Mouse (Mus musculus) kidney, embryonic 16.5 days (tissue): ENCODE results near the gene Dhx58. TPM values are rescaled to one million over a fixed set of nuclear protein-coding genes. Genes with fewer than 3 reads are reported as not detected.

ENCODE experiments used
- ATAC-seq: fragments of 200-750 bp; cut with Nextera tagmentation; 2 replicates; pipeline ENCODE4 v1.8.0; 2017; ENCODE audit warnings: moderate TSS enrichment; ENCODE audit not compliant: low FRiP score, low TSS enrichment
- H3K27ac ChIP-seq: fragments of 300-500 bp; sonication (generic); 2 replicates; pipeline ENCODE4 v1.5.1; 2014; ENCODE audit warnings: low read length
- H3K27me3 ChIP-seq: fragments of 300-500 bp; sonication (generic); 2 replicates; pipeline ENCODE4 v1.6.1; 2014; ENCODE audit warnings: low read length, control low read depth, mixed read lengths; ENCODE audit not compliant: insufficient read depth
- H3K36me3 ChIP-seq: fragments of 300-500 bp; sonication (generic); 2 replicates; pipeline ENCODE4 v1.6.1; 2014; ENCODE audit warnings: low read length, control low read depth, mixed read lengths; ENCODE audit not compliant: insufficient read depth
- H3K4me1 ChIP-seq: fragments of 300-500 bp; sonication (generic); 2 replicates; pipeline ENCODE4 v1.6.1; 2014; ENCODE audit warnings: low read length, control low read depth, mixed read lengths; ENCODE audit not compliant: insufficient read depth
- H3K4me2 ChIP-seq: fragments of 300-500 bp; sonication (generic); replicated peaks from 2 replicates; pipeline ENCODE4 v1.6.1; 2014; ENCODE audit warnings: low read depth, low read length
- H3K4me3 ChIP-seq: fragments of 300-500 bp; sonication (generic); 2 replicates; pipeline ENCODE4 v1.5.1; 2014; ENCODE audit warnings: mild to moderate bottlenecking, low read length
- H3K9ac ChIP-seq: fragments of 300-500 bp; sonication (generic); replicated peaks from 2 replicates; pipeline ENCODE4 v1.6.1; 2014; ENCODE audit warnings: low read length
- H3K9me3 ChIP-seq: fragments of 300-500 bp; sonication (generic); 2 replicates; pipeline ENCODE4 v1.6.1; 2016; ENCODE audit warnings: low read length, control low read depth
- WGBS: fragments of 180-500 bp; shearing (Covaris S2); extraction: QIAGEN DNeasy Blood & Tissue Kit; methylation state at CpG from one replicate; pipeline ENCODE4 v1.1.7; 2014; 5-methylcytosine and 5-hydroxymethylcytosine counted together
- polyA plus RNA-seq: library from polyadenylated mRNA; unstranded; fragments of >200 nt; fragmentation: Nextera tagmentation; extraction: Ambion mirVana; gene quantifications from 2 replicates; pipeline ENCODE4 v1.2.1, GENCODE M21; 2015

Dhx58 gene
- polyA plus RNA-seq, 1 experiment from 2014 or later: 3.2 TPM

DNA sequence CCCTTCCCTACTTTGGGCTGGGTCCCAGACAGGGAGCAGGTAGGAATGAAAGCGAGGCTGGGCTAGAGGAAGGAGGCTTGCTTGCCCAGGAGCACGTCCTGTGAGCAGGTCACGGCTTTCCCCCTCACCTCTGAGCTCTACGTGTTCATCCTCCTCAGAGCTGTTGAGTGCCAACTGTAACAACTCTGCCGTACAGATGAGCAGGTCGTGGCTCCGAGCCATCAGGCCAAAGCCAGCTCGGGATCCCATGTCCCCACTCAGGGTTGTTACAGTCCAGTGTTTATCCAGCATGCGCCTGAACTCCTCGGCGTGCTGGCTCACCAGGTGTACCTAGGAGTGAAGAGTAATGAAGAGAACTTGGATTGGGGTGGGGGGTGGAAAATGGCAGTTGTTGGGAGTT is 705 bp downstream of the Dhx58 start:
- H3K36me3 ChIP-seq: peaks cover 29% of the 10 kb centered on the region
- H3K27me3 ChIP-seq: no peaks in the 10 kb centered on the region
- no peak overlapping the region for H3K4me3 ChIP-seq
- 70% methylated on average over 11 of the region's 11 CpGs for WGBS
- no peak for ATAC-seq
- no peaks in the 10 kb centered on the region for H3K9me3 ChIP-seq
- no peak overlapping the region for H3K9ac ChIP-seq
- no peak overlapping the region for H3K4me2 ChIP-seq
- no peak overlapping the region for H3K27ac ChIP-seq
- 0 out of 2 replicates have a peak, but pooled peaks cover 3% of the 10 kb centered on the region for H3K4me1 ChIP-seq

DNA sequence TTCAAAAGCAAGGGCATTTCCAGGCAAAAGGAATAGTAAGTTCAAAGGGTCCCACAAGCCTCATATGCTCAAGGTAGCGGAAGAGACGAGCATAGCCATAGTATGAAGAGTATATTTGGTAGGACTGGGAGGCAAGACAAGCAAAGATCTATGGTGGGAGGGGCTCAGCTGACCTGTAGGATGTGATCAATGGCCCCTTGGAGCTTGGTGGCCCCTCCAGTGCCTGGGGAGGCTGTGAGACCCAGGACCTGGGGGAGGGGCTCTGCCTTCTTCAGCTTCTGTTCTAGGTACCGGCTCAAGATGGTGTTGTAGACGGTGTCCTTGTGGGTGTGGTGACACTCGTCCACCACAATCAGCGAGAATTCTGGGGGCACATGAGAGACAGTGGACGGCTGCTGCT is 1.2 kb downstream of the Dhx58 start:
- H3K4me1 ChIP-seq: 0 out of 2 replicates have a peak, but pooled peaks cover 3% of the 10 kb centered on the region
- no peaks in the 10 kb centered on the region for H3K9me3 ChIP-seq
- 41% methylated on average over 7 of the region's 7 CpGs for WGBS
- peak overlapping the region; percentile 45 for H3K4me2 ChIP-seq
- H3K36me3 ChIP-seq: peaks cover 24% of the 10 kb centered on the region
- no peak overlapping the region for H3K27ac ChIP-seq
- 0 out of 2 replicates have a peak overlapping the region, but pooled peaks have one; percentile 5 for H3K4me3 ChIP-seq
- no peak overlapping the region for H3K9ac ChIP-seq
- H3K27me3 ChIP-seq: no peaks in the 10 kb centered on the region
- ATAC-seq: no peak

DNA sequence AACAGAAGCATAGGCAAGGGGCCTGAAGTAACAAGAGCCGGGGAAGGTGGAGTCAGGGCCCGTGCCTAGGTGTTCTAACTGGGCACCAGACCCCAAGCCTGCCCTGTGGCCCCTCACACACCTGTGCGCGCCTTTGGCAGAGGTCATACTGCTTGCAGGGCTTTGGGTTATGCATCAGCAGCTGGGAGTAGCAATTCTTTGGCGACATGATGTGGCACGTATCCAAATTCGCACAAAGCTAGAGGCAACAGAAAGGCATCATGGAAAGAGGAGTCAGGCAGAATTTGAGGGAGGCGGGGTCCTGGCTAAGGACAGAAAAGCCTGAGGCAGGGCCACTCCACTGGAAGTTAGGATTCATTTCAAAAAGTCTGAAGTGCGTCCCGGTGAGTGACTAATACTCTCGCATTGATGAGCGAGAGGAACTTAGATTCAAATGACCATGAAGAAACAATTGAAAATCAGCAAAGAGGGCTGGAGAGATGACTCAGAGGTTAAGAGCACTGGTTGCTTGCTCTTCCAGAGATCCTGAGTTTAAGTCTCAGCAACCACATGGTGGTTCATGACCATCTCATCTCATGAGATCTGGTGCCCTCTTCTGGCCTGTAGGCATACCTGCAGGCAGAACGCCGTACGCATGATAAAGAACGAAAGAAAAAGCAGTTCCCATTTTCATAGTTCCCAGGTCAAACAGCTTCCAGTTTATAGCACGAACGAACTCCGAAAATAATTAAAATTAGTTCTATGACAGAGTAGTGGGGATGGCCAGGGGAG is 1.8 kb downstream of the Dhx58 start:
- Histone ChIP-seq H3K4me3 (0 out of 2 replicates have a peak overlapping the region, but pooled peaks have one; percentile 5), H3K9me3 (no peaks in the 10 kb centered on the region), H3K27ac (no peak overlapping the region), H3K36me3 (peaks cover 22% of the 10 kb centered on the region), H3K9ac (no peak overlapping the region), H3K4me1 (0 out of 2 replicates have a peak, but pooled peaks cover 3% of the 10 kb centered on the region), H3K27me3 (no peaks in the 10 kb centered on the region), H3K4me2 (peak overlapping the region; percentile 45)
- WGBS: 36% methylated on average over 19 of the region's 19 CpGs
- ATAC-seq: peak; percentile 36; the same call in 1 of the 2 replicates

DNA sequence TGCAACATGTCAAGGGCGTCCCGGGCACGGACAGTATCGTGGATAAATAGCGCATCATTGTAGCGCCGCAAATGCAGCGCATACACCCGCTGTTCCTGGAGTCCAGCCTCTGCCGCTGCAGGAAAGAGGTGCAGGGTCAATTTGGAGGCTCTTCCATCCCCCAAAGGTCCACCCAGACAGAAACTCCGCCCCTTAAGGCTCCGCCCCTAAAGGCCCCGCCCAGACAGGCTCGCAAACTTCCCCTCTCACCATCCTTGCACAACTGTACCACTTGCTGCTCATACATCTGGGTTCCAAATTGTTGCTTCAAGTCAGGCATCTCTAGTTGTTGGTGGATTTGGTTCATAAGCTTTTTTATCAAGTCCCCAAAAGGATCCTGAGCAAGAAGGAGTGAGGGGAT is 2.8 kb downstream of the Dhx58 start:
- no peaks in the 10 kb centered on the region for H3K27me3 ChIP-seq
- 0 out of 2 replicates have a peak overlapping the region, but pooled peaks have one; percentile 42 for H3K9ac ChIP-seq
- peak overlapping the region; percentile 41 for H3K4me2 ChIP-seq
- 2% methylated on average over 14 of the region's 14 CpGs for WGBS
- peaks cover 17% of the 10 kb centered on the region; the same call in 1 of the 2 replicates for H3K36me3 ChIP-seq
- H3K4me1 ChIP-seq: 0 out of 2 replicates have a peak, but pooled peaks cover 3% of the 10 kb centered on the region
- no peak for ATAC-seq
- peak overlapping the region; percentile 26 for H3K4me3 ChIP-seq
- no peaks in the 10 kb centered on the region for H3K9me3 ChIP-seq
- H3K27ac ChIP-seq: no peak overlapping the region

DNA sequence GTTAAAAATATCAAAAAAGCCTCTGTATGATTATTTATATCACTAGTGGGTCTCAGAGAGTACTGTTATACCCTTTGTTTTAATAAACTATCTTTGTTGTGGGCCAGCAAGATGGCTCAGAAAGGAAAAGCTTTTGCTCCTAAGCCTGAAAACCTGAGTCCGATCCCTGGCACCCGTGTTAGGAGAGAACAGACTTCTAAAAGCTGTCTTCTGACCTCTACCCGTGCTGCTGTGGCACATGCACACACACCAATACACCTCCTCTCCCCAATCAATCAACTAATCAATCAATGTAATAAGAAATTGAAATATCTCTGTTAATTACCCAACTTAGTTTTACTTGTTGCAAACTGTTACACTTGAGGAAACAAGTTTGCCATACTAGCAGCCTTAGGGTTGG is 3.4 kb downstream of the Dhx58 start:
- H3K4me1 ChIP-seq: 0 out of 2 replicates have a peak, but pooled peaks cover 3% of the 10 kb centered on the region
- WGBS: 79% methylated on average over 3 of the region's 3 CpGs

DNA sequence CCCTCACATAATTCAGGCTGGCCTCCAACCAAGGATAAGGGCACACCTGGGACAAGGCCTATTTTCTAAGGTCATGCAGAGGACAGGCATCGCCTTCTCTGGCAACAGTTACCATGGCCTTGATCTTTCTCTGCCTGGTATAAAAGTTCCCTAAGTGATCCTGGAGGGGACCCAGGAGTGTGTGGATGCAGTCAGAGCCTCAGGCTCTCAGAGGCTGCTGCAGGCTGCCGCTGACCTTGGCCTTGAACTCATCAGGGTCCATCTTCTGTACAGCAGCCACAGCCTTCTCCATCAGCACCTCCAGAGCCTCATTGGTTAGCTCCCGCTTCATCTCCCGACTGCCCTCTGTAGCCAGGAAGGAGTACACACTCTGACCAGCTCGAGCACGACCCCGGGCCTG is 6.2 kb downstream of the Dhx58 start:
- H3K9me3 ChIP-seq: no peaks in the 10 kb centered on the region
- no peak for ATAC-seq
- no peak overlapping the region for H3K4me3 ChIP-seq
- H3K27me3 ChIP-seq: no peaks in the 10 kb centered on the region
- H3K4me2 ChIP-seq: no peak overlapping the region
- no peaks in the 10 kb centered on the region for H3K36me3 ChIP-seq
- H3K27ac ChIP-seq: no peak overlapping the region
- no peak overlapping the region for H3K9ac ChIP-seq
- 79% methylated on average over 7 of the region's 7 CpGs for WGBS
- H3K4me1 ChIP-seq: 0 out of 2 replicates have a peak, but pooled peaks cover 3% of the 10 kb centered on the region

More for the DNA sequence above, 3.4 kb downstream of the Dhx58 start:
- Histone ChIP-seq H3K9me3 (no peaks in the 10 kb centered on the region), H3K4me3 (no peak overlapping the region), H3K36me3 (peaks cover 11% of the 10 kb centered on the region; the same call in 1 of the 2 replicates), H3K27me3 (no peaks in the 10 kb centered on the region), H3K27ac (no peak overlapping the region), H3K9ac (no peak overlapping the region), H3K4me2 (peak overlapping the region; percentile 41; the same call in 1 of the 2 replicates)
- no peak for ATAC-seq

DNA sequence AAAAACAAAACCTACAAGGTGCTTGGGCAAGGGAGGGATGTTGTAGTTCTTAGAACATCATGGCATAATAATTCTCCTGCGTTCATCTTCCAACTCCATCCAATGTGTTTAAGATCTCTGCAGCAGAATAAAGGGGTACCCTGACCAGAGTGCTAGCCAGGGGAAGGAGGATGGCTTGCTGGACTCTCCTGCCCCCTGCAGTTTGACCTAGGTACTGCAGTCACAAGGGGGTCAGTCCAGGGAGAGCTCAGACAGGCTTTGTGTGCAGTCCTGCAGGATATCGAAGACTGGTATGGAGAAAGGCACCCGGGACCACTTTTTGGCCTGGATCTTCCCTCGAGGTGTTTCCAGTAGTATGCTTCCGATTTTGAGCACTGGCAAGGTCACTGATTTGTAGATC is 9.1 kb downstream of the Dhx58 start:
- no peak for ATAC-seq
- H3K4me1 ChIP-seq: peaks cover 8% of the 10 kb centered on the region
- no peak overlapping the region for H3K27ac ChIP-seq
- H3K9ac ChIP-seq: no peak overlapping the region
- no peaks in the 10 kb centered on the region for H3K36me3 ChIP-seq
- no peak overlapping the region for H3K4me2 ChIP-seq
- WGBS: 40% methylated on average over 5 of the region's 5 CpGs
- no peaks in the 10 kb centered on the region for H3K9me3 ChIP-seq
- no peak overlapping the region for H3K4me3 ChIP-seq
- H3K27me3 ChIP-seq: peaks cover 2% of the 10 kb centered on the region; the same call in 1 of the 2 replicates

DNA sequence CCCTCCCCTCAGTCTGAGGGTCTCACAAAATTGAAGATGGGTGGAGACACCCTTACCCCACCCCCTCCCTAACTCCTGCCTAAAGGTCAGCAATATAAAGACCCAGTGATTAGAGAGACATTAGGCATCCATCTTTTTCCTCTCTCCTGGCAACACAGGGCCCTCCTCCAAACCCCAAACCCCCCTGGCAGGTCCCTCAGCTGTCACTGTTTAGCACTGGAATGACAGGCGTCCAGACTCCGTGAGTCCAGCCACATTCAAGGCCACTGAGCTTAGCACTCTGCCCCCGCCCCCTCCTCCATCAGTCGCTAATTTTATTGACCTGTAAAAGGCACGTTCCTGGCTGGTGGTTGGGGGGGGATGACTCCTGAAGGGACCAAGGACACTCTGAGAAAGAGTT is 10.9 kb downstream of the Dhx58 start:
- H3K9me3 ChIP-seq: no peaks in the 10 kb centered on the region
- H3K4me2 ChIP-seq: no peak overlapping the region
- H3K27me3 ChIP-seq: peaks cover 2% of the 10 kb centered on the region; the same call in 1 of the 2 replicates
- H3K9ac ChIP-seq: no peak overlapping the region
- 21% methylated on average over 5 of the region's 5 CpGs for WGBS
- ATAC-seq: no peak
- no peaks in the 10 kb centered on the region for H3K36me3 ChIP-seq
- H3K27ac ChIP-seq: no peak overlapping the region
- no peak overlapping the region for H3K4me3 ChIP-seq
- peaks cover 8% of the 10 kb centered on the region for H3K4me1 ChIP-seq

DNA sequence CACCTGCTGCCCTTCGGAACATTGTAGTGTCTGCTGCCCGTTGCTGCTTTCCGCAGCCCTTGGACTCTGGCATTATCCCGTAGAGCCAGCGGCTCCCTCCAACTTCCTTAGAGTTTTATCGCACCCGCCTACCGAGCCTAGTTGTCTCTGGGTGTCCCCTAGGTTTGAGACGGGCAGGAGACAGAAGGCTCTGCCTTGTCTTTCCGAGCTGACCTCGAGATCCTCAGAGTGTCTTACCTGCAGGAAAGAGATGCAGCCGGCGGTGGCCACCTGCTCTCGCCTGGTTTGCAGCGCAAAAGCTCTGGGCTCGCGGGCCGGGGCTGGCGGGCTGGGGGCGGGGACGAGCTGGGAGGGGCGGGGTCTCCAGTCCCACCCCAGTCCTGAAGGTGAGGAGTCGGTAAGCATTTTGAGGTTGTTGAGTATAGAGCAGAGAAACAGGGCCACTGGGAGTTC is 11.9 kb downstream of the Dhx58 start, which contains the start of gene Zfp385c:
TSS of gene Zfp385c (minus strand) at position 292 of the 453 bp plus-strand sequence.
- no peak for ATAC-seq
- Histone ChIP-seq H3K9me3 (no peaks in the 10 kb centered on the region), H3K27me3 (peaks cover 2% of the 10 kb centered on the region; the same call in 1 of the 2 replicates), H3K27ac (no peak within 1 kb of the TSS), H3K4me3 (peak within 1 kb of the TSS; percentile 38), H3K9ac (peak within 1 kb of the TSS; percentile 61; the same call in 1 of the 2 replicates), H3K4me1 (peaks cover 8% of the 10 kb centered on the region), H3K4me2 (peak within 1 kb of the TSS; percentile 55), H3K36me3 (no peaks in the 10 kb centered on the region)
- WGBS: 1% methylated on average over 23 of the region's 23 CpGs

DNA sequence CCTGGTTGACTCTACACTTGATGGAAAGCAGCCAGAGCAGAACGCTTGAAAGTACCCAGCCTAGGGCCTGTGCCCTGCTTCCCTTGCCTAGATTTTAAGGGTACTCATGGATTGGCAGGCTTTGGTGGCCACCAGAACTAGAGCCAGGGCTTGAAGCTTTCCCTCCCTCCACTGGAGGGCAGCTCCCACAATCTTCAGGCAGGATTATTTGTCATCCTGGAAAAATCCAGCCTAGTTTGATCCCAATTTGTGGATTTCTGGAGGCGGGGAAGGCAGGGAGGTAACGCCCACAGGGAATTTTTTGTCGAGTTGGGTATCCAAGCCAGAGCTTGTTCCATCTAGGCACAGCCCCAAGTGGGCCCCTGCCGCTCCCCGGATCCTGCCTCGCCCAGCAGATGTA is 13.7 kb downstream of the Dhx58 start:
- H3K4me1 ChIP-seq: peaks cover 8% of the 10 kb centered on the region
- H3K27me3 ChIP-seq: peaks cover 2% of the 10 kb centered on the region; the same call in 1 of the 2 replicates
- WGBS: 74% methylated on average over 7 of the region's 7 CpGs
- H3K9ac ChIP-seq: no peak overlapping the region
- no peaks in the 10 kb centered on the region for H3K9me3 ChIP-seq
- ATAC-seq: no peak
- H3K36me3 ChIP-seq: no peaks in the 10 kb centered on the region
- H3K4me2 ChIP-seq: no peak overlapping the region
- H3K27ac ChIP-seq: no peak overlapping the region
- H3K4me3 ChIP-seq: no peak overlapping the region
